Mouse (Mus musculus) layer of hippocampus, postnatal 25 days (tissue): ENCODE results near the gene Tcirg1. TPM values are rescaled to one million over a fixed set of nuclear protein-coding genes. Genes with fewer than 3 reads are reported as not detected.

Experiments
- DNase-seq, 2 experiments: peaks; one replicate each; pipeline ENCODE4 v3.0.0; 2022; ENCODE audit warnings: mixed read lengths in 2 of 2, low spot score in 1 of 2; ENCODE audit errors: extremely low spot score in 1 of 2
- total RNA-seq, 2 experiments: library from RNA; stranded (reverse); gene quantifications; 2 replicates each; pipeline ENCODE4 v1.2.3; 2021

Tcirg1 gene
- total RNA-seq, 2 experiments from 2014 or later = 17.3 to 21.5 TPM

DNA sequence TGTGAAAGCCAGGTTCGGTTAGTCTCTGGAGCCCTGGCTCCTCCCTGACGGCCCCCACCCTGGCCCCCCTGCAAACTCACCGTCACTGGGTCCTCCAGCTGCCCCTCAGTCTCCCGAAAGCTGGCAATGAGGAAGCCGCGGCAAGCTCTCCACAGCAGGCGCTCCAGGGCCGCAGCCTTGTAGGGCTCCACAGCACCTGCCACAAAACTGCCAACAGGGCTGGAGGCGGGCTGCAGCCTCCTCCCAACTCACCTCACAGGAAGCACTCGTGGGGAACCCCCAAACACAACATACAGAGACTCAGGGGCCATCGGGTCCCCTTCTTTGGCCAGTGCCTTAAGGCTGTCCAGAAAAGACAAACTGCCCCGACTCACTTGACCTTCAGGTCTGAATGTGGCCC lies 4.0 kb downstream of the Tcirg1 start:
- DNase-seq = no peak

DNA sequence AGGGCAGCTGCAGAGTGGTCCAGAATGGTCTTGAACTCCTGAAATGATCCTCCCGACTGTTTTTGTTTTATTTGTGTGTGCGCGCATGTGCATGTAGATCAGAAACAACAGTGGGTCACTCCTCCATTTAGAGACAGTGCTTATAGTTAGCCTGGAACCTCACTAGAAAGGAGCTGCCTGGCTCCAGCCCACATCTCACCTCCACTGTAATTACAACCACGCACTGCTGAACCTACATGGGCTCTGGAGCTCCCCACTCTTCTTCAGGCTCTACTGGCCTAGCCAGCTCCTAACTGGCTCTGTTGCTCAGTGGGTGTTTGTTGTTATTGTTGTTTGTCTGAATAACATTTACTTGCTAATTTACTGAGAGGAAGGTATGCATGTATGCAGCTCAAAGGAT lies 7.3 kb downstream of the Tcirg1 start:
- no peak for DNase-seq

DNA sequence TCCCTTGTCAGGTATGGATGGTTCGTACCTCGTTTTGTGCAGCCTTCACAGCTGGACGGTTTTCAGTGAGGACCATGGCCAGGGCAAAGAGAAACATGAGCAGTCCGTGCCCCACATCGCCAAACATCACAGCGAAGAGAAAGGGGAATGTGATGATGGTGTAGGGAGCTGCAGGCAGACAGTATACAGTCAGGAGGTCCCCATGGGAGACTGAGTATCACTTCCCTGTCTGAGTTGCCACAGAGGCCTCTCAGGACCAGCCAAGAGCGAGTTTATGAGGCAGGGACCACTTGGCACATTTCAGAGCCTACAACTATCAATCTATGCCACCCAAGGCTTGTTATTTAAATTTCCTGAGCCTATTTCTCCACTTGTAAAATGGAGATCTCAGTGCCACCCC lies 8.0 kb downstream of the Tcirg1 start:
- DNase-seq = no peak

DNA sequence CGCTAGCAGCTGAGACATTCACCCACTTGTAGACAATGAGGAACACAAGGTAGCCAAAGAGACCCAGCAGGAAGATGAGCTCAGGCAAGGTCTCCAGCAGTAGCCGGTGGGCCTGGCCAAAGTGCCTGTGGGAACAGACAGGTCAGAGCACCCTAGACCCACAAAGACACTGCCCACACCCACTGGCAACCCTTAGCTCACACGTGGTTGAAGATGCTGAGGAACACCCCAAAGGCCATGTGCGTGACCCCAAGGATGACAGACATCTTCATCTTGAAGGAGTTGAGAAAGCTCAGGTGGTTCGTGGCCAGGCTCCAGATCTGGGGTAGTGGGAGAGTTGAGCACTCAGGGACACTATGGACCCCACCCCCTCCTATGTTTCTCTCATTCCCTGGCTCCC lies 9.4 kb downstream of the Tcirg1 start:
- no peak for DNase-seq

DNA sequence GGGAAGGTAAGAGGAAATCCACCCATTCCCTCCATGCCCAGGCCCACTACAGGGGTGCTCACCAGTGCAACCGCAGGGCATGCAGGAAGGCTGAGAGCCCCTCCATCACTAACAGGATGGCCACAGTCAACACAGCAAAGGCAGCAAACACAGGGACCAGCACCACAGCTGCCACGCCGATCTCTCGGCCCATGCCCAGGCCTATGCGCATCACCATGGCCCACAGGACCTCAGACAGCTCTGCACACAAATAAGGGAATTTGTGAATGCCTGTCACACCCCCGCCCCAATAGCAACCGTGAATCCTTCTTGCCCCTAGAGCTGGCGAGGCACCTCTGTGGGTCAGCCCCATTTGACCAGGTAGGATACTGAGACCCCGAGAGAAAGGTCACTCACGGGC lies 10.7 kb downstream of the Tcirg1 start:
- DNase-seq = no peak

DNA sequence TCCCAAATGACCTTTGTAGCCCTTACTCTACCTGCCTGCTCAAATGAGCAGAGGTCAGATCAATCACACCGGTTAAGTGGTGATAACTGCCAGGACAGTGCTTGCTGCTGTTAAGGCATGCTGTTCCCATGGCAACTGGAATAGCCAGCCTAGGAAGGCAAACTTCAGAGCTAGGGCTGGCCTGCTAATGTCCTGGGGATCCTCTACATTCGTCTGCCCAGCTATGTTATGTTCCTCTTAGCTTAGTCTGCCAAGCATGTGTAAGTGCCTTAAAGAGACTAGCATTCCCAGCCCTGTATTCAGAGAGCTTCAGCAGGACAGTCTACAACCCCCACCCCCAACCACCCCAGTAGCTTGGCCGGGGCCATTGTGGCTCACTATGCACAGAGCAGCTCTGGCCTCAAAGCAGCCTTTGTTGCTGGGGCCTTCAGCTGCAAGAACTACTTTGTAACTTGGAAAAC lies 11.7 kb downstream of the Tcirg1 start:
- DNase-seq = peak in 1 of 2 experiments; percentile 22

DNA sequence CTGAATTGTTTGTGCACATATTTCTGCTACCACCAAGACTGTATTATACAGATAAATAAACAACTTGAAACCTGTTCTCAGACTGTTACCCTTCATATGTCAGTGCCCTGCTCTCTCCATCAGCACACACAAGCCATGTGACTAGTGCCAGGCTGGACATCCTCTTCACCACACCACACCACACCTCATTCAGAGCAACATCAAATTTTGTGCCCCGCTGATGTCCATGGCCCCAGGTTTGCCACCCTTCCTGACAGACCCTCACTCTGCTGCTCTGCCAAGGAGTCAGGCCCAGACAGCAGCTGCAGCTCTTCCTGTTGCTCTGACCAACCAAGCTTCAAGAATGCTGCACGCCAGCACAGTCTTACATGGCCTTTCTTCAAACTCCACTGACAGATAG lies 12.6 kb downstream of the Tcirg1 start:
- DNase-seq = no peak

DNA sequence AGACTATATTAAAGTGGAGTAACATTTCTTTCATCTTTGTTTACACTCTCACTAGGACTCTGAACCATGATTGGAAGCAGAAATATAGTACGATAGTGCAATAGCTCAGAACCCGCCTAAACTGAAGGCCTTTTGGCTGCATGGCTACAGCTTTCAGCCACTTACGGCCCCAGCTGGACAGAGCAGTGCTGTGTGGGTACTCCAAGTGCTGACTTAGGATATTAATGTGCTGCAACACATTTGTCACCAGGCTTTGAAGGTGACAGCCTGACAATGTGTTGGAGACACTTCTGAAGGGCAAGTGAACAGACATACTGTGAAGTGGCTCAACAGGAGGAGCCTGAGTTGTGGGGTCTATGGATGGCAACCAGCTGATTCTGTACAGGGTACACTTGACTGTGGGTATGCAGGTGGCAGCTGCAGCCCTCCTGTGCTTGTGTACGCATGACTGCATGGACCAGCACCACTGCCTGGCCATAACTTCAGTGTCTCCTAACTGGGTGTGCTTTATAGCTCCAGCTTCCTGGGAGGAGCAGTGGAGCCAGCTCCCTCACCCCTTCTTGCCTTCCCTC lies 13.3 kb downstream of the Tcirg1 start:
- no peak for DNase-seq

DNA sequence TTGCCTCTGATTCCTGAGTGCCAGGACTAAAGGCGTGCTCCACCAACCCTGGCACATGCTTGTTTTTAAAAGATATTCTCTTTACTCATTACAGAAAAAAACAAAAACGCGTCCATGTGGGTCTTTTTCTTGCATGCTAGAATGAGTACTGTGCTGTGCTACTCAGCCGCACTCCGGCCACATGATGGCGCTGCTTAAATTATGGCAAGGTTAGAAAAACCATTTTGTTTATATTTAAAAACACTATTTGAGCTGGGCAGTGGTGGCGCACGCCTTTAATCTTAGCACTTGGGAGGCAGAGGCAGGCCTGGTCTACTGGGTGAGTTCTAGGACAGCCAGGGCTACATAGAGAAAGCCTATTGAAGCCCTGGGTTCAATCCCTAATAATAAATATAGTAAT lies 16.8 kb downstream of the Tcirg1 start:
- DNase-seq = no peak

DNA sequence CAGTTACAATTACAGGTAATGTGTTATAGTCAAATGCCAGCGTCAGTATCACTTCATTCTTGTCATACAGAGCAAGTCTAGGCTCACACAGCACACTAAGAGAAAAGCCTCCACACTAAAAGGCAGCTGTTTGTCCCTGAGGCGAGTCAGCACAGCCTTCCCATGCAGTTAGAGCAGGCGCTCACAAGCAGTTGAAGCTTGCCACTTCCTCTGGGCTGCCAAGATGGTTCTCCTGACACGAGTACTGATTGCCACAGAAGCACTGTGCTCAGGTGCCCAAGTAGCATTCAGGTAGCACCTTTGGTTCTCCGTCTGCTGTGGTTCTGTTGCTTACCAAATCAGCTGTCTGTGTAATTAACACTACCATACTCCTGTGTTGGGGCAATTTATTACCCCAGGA lies 17.8 kb downstream of the Tcirg1 start:
- no peak for DNase-seq

DNA sequence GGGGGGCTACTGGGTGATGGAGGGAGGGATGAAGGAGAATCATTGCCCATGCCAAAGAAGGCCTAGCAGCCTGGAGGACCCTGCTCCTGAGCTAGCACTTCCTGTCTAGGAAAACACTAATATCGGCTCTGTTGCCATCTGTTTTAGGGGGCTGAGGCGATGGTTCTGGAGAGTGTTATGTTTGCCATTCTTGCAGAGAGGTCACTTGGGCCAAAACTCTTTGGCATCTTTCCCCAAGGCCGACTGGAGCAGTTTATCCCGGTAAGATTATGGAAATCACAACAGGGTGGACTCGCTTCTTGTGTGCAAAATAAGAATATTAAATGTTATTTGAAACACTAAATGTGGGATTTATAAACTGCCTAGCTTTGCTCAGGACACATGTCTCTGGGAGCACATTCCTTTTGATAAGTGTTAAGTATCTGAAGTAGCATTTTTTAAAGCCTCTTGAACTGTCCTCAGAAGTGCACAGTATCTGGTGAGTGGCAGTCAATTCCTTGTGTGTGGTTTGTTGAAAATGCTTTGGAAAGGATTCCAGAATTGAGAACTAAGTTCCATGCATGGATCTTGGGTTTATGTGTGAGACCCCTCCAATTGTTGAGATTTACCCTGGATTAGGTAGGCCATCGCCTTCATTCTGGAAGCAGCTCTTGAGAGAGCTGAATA lies 22.5 kb downstream of the Tcirg1 start:
- no peak for DNase-seq

DNA sequence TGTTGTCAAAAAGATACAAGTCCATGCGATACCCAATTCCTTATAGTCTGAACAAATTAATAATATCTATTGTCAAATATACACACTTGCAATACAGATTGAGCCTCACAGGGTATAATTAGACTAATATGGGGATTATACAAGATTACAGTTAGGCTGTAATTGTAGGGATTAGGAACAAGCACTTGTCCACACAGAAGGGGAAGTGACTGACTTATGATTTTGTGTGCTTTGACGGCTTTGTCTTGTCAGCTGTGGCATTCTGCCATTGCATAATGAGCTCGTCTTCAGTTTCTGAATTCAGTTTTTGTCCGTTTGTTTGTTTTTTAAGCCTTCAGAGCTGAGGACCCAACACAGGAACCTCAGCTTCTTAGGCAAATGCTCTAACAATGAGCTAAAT lies 24.7 kb downstream of the Tcirg1 start:
- no peak for DNase-seq

DNA sequence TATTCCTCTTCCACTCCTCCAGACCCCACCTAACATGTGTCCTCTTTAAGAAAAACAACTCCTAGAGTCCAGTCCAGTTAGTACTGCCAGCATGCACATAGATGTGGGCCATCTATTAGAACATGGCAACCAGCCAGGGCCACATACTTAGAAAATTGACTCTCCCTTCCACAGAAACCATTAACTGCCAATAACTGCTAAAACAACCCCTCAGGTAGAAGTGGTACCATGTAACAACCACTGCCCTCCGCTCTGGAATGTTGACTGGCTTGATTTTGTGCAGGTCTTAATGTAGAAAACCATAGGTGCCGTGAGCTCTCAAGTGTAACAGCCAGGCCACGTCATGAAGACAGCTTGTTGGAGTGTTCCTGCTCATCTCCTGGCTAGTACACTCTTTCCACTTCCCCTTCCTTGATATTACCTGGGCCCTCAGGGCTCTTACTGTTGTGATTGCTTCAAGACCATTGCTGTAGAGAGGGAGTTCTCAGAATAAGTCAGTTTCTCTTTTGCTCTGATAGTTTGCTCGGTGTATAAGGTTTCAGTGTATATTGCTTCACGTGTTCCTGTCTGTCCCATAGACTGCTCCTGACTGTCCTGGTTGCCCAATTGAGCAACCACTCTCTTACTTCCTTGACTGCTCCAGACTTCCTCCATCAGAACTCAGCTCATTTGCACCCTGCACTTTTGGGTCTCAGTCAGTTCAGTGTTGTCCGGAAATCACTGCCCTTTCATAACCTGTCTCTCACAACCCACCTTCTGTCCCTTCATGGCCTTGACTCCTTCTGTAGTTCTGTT lies 26.7 kb downstream of the Tcirg1 start:
- no peak for DNase-seq

DNA sequence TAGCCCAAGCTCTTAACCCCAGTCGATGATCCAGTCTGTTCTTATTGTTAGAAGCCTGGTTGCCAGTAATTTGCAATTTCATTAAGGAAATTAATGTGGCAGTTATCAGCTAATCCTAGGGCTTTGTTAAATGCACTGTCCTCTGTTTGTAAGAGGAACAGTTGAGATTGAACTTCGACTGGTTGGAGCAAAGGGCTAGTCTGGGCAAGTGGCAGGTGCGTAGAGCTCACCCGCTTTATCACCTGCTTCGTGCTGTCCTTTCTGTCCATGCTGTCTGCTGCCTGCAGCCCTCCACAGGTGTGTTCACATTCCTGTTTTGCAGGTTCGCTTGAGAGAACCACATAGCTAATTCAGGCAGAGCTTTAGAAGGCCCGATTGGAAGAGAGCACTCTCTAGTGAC lies 31.9 kb downstream of the Tcirg1 start:
- DNase-seq = no peak

DNA sequence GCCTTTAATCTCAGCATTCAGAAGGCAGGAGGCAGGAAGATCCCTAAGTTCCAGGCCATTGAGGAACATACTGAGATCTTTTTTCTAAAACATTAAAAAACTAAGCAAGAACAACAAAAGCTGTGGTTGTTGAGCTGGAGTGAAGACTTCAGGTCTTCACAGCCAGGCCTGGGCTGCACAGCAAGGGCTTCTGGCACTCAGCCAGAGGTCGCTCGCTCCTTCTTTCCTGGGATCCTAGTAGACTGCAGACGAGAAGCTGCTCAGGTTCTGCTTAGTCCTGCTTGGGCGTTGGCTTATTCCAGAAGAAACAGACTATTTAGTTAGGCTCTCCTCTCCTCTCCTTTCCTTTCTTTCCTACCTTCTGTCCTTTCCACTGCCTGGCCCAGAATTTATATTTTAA lies 34.6 kb downstream of the Tcirg1 start:
- no peak for DNase-seq

DNA sequence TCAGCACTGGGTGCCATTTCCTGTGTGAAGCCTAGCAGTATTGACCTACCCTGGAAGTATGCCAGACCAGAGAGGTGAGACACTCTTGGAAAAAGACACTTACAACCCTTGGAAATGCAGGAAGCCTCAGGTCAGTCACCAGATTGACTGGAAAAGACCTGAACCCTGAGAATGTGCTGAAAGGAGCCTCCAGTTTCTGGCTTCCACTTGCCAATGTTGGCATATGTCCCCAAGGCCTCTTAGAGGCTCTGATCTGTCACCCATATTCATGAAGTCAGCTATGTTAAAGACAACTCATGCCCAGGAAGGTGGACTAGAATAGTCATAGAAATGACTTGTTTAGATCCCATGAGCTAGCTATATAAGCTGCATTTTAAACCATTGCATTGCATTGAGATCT lies 35.5 kb downstream of the Tcirg1 start:
- DNase-seq = no peak

DNA sequence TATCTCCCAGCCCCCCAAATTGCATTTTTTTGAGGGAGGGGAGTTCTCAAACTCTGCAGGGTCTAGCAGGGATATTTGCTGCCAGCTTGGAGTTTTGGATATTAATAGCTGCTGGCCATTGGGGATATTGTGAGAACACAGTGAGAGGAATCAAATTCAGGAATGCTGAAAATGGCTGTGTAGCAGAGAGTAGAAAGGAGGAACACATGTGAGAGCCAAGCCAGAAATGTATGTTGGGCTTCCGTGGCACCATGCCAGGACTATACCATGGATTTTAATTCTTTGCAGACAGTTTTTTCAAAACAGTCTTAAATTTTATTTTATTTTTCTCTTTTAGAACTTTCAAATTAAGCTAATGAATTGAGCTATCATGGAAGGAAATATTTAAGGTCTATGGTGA lies 38.6 kb downstream of the Tcirg1 start:
- no peak for DNase-seq

DNA sequence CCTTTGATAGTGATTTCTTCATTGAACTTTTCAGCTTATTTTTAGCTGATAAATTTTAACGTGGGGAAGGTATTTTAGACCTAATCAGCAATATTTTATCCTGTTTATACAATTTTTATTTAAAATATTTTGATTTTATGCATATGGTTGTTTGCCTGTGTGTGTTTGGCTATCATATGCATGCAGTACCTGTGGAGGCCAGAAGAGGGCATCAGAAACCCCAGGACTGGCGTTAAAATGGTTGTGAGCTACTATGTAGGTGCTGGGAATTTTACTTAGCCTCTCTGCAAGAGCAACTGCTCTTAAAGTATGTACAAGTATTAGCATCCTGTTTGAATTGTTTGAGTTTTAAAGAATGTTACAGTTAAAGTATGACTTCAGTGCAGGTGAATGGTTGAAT lies 42.0 kb downstream of the Tcirg1 start:
- DNase-seq = no peak

DNA sequence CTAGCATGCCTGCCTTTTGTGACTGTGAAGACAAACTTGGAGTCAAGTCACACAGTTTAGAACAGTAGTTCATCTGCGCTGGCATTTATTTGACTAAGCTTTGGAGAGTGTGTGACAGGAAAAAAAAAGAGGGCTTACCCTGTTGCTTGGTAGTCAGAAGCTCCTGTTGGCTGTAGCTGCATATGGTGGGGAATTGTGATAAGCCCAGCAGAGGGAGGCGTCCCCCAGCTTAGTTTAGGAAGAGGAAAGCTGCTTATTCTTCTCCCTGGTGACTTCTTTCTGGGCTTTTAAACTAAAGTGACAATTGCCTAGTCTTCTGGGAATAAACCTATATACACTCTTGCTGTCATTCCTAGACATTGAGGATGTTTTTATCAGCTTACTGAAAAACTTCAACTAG lies 44.2 kb downstream of the Tcirg1 start:
- no peak for DNase-seq

DNA sequence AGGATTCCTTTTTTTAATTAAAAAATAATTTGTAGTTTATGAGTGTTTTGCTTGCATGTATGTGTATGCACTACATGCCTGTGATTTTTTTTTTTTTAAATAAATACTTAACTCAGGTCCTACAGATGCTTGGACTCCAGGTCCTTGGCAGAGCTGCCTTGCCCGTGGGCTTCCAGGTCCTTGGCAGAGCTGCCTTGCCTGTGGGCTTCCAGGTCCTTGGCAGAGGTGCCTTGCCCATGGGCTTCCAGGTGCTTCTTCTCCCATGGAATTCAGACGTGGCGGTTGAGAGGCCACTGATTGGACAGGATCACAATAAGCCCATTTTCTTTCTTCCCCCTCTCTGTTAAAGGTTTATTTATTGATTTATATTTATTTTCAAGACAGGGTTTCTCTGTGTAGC lies 49.7 kb downstream of the Tcirg1 start:
- DNase-seq = no peak

DNA sequence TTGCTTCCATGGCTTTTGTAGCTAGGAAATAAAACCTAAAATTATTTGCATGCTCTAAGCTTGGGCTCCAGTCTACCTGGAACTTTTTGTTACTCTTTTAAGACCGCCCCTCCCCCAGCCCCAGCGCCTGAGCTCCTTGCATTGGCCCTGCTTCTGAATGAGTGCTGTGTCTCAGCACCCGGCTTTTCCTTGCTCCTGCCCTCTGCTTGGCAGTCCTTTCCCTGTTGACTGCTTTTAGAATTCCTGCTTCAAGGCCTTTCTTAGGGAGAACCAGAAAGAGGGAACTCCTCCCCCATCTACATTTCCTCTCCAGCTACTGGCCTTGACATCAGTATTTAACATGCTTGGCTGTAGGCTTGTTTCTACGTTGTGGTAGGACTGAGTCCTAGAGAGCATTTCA lies 51.3 kb downstream of the Tcirg1 start:
- DNase-seq = peak in 1 of 2 experiments; percentile 48

DNA sequence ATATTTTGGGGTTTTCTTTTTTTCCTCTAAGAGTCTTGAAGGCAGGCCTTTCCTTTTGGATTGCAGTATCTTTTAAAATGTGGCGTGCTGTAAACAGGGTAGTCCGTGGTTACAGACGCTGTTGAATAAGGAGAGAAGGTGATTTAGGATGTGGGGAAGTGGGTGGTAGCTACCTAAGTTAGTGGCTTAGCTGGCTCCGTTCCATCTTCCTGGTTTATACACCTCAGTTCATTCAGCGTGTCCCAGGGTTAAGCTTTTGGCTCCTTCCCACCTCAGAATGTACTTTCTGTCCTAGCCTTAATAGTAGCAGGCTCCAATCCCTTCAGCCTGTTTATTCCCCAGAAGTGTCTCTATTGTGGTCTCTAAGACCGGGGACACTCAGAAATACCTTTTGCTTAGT lies 51.8 kb downstream of the Tcirg1 start:
- no peak for DNase-seq
